Mouse (Mus musculus) cortical plate, adult 2 months (tissue): ENCODE measurements around the gene Fgf15. TPM values are rescaled to one million over a fixed set of nuclear protein-coding genes. Genes with fewer than 3 reads are reported as not detected.

Experiments
- H3K27ac ChIP-seq: fragments of 200-500 bp; 2 replicates; pipeline ENCODE4 v1.5.1; 2012; ENCODE audit warnings: low read length, control low read depth, inconsistent platforms; ENCODE audit not compliant: insufficient read depth
- H3K4me1 ChIP-seq: fragments of 200-500 bp; 2 replicates; pipeline ENCODE4 v1.6.1; 2011; ENCODE audit warnings: low read length; ENCODE audit not compliant: control insufficient read depth, insufficient read depth
- H3K4me3 ChIP-seq: fragments of 200-500 bp; 2 replicates; pipeline ENCODE4 v1.5.1; 2011; ENCODE audit warnings: mild to moderate bottlenecking, low read length, control low read depth; ENCODE audit not compliant: insufficient read depth
- CTCF ChIP-seq: fragments of 200-500 bp; IDR thresholded peaks from 2 replicates; pipeline ENCODE4 v1.5.1; 2011; ENCODE audit warnings: mild to moderate bottlenecking, control low read depth, low read length; ENCODE audit not compliant: insufficient read depth; ENCODE audit errors: extremely low read depth
- POLR2A ChIP-seq: fragments of 200-500 bp; IDR thresholded peaks from 2 replicates; pipeline ENCODE4 v1.6.1; 2011; ENCODE audit warnings: mild to moderate bottlenecking, low read length, control low read depth; ENCODE audit not compliant: insufficient read depth; ENCODE audit errors: extremely low read depth
- polyA plus RNA-seq: library from polyadenylated mRNA; depleted of rRNA; stranded (reverse); fragments of >200 nt; gene quantifications from 2 replicates; pipeline ENCODE4 v1.2.3, GENCODE M21; 2012; rRNA removed

Fgf15 gene
- polyA plus RNA-seq: not detected in 2 replicates

- no peaks in the 10 kb centered on the region; the same call in 1 of the 2 replicates for H3K4me1 ChIP-seq
- H3K4me3 ChIP-seq: peak within 1 kb of the TSS; percentile 16; the same call in 1 of the 2 replicates
- no peak within 1 kb of the TSS for H3K27ac ChIP-seq
- TF ChIP-seq CTCF: no peak
- no peak for TF ChIP-seq POLR2A
These were observed at the start of gene Fgf15 for GRCm38 (mm10) chr7:144896294-144897218. TSS of gene Fgf15 (plus strand) at chr7:144896531.

- Histone ChIP-seq H3K4me3 (no peak within 1 kb of the TSS), H3K27ac (no peak within 1 kb of the TSS), H3K4me1 (no peaks in the 10 kb centered on the region)
- TF ChIP-seq POLR2A: no peak
- no peak for TF ChIP-seq CTCF
These were observed 49.3 kb upstream of the Fgf15 start, which contains the start of gene Fgf4 for GRCm38 (mm10) chr7:144847067-144847466. TSS of gene Fgf4 (plus strand) at chr7:144847367.

- no peak for TF ChIP-seq CTCF
- TF ChIP-seq POLR2A: no peak
- Histone ChIP-seq H3K4me1 (no peaks in the 10 kb centered on the region), H3K4me3 (no peak overlapping the region), H3K27ac (no peak overlapping the region)
These were observed 45.0 kb upstream of the Fgf15 start for GRCm38 (mm10) chr7:144851321-144851720.

GRCm38 (mm10) chr7:144854966-144855365 is 41.4 kb upstream of the Fgf15 start:
- Histone ChIP-seq H3K27ac (no peak overlapping the region), H3K4me3 (no peak overlapping the region), H3K4me1 (no peaks in the 10 kb centered on the region)
- TF ChIP-seq CTCF (no peak), POLR2A (no peak)

GRCm38 (mm10) chr7:144857158-144857557 is 39.2 kb upstream of the Fgf15 start:
- no peak for TF ChIP-seq CTCF
- no peak for TF ChIP-seq POLR2A
- Histone ChIP-seq H3K27ac (no peak overlapping the region), H3K4me3 (no peak overlapping the region), H3K4me1 (no peaks in the 10 kb centered on the region)

- TF ChIP-seq POLR2A: no peak
- no peak for TF ChIP-seq CTCF
- Histone ChIP-seq H3K27ac (no peak overlapping the region), H3K4me3 (no peak overlapping the region), H3K4me1 (no peaks in the 10 kb centered on the region)
These were observed 38.4 kb upstream of the Fgf15 start for GRCm38 (mm10) chr7:144857826-144858342.

GRCm38 (mm10) chr7:144858702-144859101 is 37.6 kb upstream of the Fgf15 start:
- H3K4me1 ChIP-seq: no peaks in the 10 kb centered on the region
- no peak overlapping the region for H3K4me3 ChIP-seq
- TF ChIP-seq CTCF (no peak), POLR2A (no peak)
- no peak overlapping the region for H3K27ac ChIP-seq

GRCm38 (mm10) chr7:144861056-144861768 is 35.1 kb upstream of the Fgf15 start:
- Histone ChIP-seq H3K27ac (no peak overlapping the region), H3K4me1 (no peaks in the 10 kb centered on the region), H3K4me3 (no peak overlapping the region)
- TF ChIP-seq CTCF (no peak), POLR2A (no peak)

GRCm38 (mm10) chr7:144861769-144862070 is 34.6 kb upstream of the Fgf15 start:
- H3K4me1 ChIP-seq: no peaks in the 10 kb centered on the region
- H3K27ac ChIP-seq: no peak overlapping the region
- H3K4me3 ChIP-seq: no peak overlapping the region
- no peak for TF ChIP-seq CTCF
- TF ChIP-seq POLR2A: no peak
